Mouse (Mus musculus): Measurements from ENCODE around the gene D17Wsu92e.

D17Wsu92e gene

DNA sequence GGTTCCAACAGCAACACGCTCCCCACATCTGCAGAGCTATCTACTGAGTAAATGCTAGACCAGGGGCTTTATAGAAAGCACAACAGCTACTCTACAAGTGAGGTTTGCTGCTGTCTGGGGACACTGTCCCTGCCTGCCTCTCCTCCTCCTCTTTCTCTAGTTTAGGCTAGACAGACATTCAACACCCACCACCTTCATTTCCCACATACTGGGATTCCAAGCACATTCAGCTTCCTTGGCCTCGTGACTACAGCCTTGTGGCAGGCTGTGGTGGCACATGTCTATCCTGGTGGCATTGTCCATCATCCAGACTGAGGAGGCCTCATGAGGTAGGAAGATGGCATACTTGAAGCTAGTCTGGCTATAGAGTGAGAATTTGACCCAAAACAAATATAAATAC is 29.5 kb downstream of the D17Wsu92e start:
- no peak for DNase-seq (ENCODE audit: low read depth, low spot score)

DNA sequence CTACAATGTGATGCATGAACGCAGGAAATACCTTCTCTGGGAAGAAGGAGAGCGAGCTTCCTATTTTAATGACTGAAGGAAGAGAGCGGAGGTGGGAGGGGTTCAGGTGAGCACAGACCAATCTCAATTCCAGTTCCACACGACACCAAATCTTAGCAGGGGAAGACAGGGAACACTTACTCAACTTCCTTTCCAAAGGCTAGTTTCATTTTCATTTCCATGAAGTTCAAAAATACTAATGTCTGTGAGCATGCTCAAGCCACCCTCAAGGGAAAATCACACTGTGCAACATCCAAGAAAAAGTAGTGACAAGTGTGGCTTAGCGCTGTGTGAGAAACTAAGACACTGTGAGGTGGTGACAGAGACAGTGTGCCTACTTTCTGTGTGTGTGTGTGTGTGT is 30.4 kb downstream of the D17Wsu92e start:
- DNase-seq (ENCODE audit: low read depth, low spot score), result no peak

GRCm38 (mm10) chr17:27788456-27789172 is 31.8 kb downstream of the D17Wsu92e start:
- DNase-seq (ENCODE audit: low read depth, low spot score), result no peak

DNA sequence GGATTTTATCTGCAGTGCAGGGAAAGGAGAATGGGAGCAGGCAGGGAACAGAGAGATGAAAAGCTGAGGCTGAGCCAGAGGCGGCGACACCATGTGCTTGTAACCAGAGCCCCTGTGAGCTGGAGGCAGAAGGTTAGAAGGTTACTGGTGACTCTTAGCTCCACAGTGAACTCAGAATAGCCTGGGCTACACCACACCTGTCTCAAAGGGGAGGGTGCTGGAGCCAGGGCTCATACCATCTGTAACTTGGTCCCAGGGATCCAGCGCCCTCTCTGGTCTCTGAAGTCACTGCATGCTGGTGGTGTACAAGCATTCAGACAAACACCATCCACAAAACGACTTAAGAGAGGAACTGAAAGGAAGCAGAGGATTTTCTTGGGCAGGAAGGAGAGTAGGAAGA is 36.9 kb downstream of the D17Wsu92e start:
- DNase-seq (ENCODE audit: low read depth, low spot score), result no peak

- DNase-seq (ENCODE audit: low read depth, low spot score), result no peak
Observed at GRCm38 (mm10) chr17:27781059-27781687, 39.3 kb downstream of the D17Wsu92e start.

DNA sequence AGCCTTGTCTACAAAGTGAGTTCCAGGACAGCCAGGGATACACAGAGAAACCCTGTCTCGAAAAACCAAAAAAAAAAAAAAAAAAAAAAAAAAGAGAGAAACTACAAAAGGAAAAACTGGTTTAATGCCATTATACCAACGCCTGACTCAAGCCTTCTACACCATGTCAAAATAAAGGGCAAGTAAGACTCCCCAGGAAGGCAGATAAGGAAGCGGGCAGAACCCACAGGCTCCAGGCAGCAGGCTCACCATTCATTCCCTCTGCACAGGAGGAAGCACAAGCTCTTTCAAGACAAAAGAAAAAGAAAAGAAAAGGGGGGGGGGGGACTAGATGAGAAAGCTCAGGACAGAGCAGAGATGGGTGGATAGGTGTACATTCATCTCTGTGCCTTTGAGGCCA is 40.7 kb downstream of the D17Wsu92e start:
- DNase-seq (ENCODE audit: low read depth, low spot score), result no peak

DNA sequence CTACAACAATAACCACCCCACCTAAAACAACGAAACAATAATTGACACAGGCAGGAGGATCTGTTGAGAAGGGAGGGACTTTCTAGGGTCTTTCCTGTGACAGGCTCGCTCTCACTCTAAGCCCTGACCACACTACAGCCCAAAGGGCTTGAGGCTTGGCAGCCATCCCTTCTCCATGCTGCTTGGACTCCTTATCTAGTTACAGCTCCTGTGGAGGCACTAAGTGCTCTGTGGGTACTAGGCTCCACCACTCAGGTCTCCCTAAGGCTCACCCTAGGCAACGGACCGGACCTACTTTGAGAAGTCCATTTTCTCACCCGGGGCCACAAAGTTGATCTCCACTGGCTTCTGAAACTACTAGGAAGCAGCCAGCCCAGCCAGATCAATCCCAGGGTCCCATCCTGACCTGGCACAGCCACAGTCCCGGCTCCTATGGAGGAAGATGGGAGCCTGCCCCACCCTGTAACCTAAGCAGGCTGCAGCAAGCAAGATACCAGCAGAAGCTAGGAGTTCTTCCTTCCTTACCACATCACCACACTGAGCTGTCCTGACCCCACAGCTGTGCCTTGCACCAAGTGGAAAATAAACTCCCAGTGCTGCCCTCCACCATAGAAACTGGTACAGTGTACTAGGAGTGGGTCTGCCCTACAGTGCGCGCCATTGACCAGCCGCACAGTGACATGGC is 41.6 kb downstream of the D17Wsu92e start:
- no peak for DNase-seq (ENCODE audit: low read depth, low spot score)

- DNase-seq (ENCODE audit: low read depth, low spot score), result no peak
Observed at GRCm38 (mm10) chr17:27777823-27778222, 42.6 kb downstream of the D17Wsu92e start.

GRCm38 (mm10) chr17:27774198-27774597 is 46.2 kb downstream of the D17Wsu92e start:
- no peak for DNase-seq (ENCODE audit: low read depth, low spot score)

DNA sequence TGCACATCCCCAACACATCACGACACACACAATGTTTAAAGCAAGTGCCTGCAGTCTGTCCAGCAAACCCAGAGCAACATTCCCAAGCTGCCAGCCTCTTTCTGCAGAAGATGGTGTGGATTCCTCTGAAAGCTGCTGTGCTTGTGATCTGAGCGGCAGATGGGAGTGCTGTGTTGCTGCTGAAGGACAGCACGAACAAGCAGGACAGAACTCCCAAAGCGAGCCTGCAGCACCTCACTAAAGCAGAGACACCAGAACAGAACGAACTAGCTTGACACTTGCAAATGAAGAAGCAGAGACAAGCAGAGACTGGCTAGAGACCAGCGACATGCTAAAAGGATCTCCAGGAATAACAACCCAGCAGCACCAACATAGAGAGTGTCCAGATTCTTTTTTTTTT is 48.8 kb downstream of the D17Wsu92e start:
- DNase-seq (ENCODE audit: low read depth, low spot score), result no peak

DNA sequence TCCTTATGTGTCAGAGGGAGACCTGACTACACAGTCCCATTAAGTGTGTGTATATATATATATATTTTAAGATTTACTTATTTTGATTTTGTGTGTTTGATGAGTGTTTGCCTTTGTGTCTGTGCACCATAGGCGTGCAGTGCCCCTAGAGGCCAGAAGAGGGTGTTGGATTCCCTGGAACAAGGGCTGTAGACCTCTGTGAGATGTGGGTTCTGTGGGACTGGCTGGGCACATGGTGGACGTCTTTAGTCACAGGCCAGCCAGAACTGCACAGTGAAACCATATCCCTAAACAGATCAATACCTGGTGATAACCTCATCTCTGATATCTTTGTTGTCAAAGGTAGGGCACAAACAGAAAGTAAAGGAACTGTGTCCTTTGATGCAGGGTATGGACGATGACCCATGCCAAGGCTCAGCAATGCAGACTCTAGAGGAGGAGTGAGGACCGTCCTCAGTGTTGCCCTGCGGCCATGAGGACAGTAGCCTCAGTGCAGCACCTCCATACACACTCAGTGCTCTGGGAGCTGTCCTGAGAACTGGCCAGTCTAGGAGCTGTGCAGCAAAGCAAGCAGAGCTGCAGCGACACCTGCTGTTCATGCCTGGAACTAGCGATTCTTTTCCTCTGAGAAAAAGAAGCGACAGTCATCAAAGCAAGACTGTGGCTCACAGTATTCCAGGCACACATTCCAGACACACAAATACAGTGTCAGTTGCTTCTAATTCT is 51.5 kb downstream of the D17Wsu92e start:
- peak; percentile 30 for DNase-seq (ENCODE audit: low read depth, low spot score)

GRCm38 (mm10) chr17:27767543-27767942 is 52.9 kb downstream of the D17Wsu92e start:
- DNase-seq (ENCODE audit: low read depth, low spot score), result no peak

DNA sequence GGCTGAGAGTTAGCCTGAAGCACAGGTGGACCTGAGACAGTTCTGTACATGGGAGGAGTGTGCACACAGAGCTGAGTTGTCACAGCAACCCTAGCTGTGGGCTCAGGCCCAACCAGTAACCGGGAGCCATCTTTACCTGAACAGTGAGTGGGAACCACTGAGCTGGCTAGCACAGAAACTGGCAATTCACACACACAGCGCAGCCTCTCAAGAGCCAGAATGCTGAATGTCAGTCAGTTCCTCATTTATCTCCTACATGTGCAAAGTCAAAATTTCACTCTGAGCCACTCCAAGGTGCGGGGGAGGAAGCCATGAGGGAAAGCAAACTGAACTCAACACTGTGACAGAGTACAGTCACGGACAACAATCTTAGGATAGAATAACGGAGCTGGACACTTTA is 53.3 kb downstream of the D17Wsu92e start:
- DNase-seq (ENCODE audit: low read depth, low spot score), result no peak

DNA sequence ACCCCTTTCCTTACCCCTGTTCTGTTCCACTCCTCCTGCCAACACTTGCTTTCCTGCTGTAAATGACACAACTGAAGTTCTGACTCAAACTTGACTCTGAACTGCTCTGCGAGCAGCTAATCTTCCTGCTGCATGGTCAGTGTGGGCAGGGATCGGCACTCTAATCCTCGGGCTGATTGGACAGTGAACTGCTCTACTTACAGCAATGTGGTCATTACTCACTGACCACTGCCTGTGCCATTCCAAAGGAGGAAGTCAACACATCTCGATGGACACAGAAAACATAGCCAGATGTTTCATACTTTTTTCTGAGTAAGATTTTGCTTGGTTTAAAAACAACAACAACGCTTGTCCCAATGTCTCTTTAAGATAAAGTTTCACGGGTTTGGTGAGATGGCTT is 55.4 kb downstream of the D17Wsu92e start:
- no peak for DNase-seq (ENCODE audit: low read depth, low spot score)

- DNase-seq (ENCODE audit: low read depth, low spot score), result no peak
Observed at GRCm38 (mm10) chr17:27764453-27764852, 56.0 kb downstream of the D17Wsu92e start.

- DNase-seq (ENCODE audit: low read depth, low spot score), result no peak
Observed at GRCm38 (mm10) chr17:27762884-27763283, 57.6 kb downstream of the D17Wsu92e start.

- DNase-seq (ENCODE audit: low read depth, low spot score), result peak; percentile 42
Observed at GRCm38 (mm10) chr17:27761639-27762336, 58.7 kb downstream of the D17Wsu92e start.

- DNase-seq (ENCODE audit: low read depth, low spot score), result no peak
Observed at GRCm38 (mm10) chr17:27760169-27760568, 60.3 kb downstream of the D17Wsu92e start.

- no peak for DNase-seq (ENCODE audit: low read depth, low spot score)
Observed at GRCm38 (mm10) chr17:27751314-27752202, 68.9 kb downstream of the D17Wsu92e start.

GRCm38 (mm10) chr17:27750451-27750942 is 70.0 kb downstream of the D17Wsu92e start:
- no peak for DNase-seq (ENCODE audit: low read depth, low spot score)

Measured in brain, embryonic 18.5 days (tissue).